Mouse (Mus musculus) lung, embryonic 16.5 days (tissue): ENCODE data around the gene Lta. TPM values are rescaled to one million over a fixed set of nuclear protein-coding genes. Genes with fewer than 3 reads are reported as not detected.

Source experiments
- ATAC-seq: fragments of 200-750 bp; cut with Nextera tagmentation; 2 replicates; pipeline ENCODE4 v1.8.0; 2017; ENCODE audit warnings: low read depth, mild to moderate bottlenecking, moderate library complexity
- H3K27ac ChIP-seq: fragments of 300-500 bp; sonication (generic); 2 replicates; pipeline ENCODE4 v1.5.1; 2014; ENCODE audit warnings: mild to moderate bottlenecking, control low read depth, low read length
- H3K27me3 ChIP-seq: fragments of 300-500 bp; sonication (generic); 2 replicates; pipeline ENCODE4 v1.6.1; 2014; ENCODE audit warnings: low read depth, low read length, mixed read lengths; ENCODE audit not compliant: control insufficient read depth, insufficient read depth
- H3K36me3 ChIP-seq: fragments of 300-500 bp; sonication (generic); 2 replicates; pipeline ENCODE4 v1.6.1; 2014; ENCODE audit warnings: low read length; ENCODE audit not compliant: control insufficient read depth, insufficient read depth
- H3K4me1 ChIP-seq: fragments of 300-500 bp; sonication (generic); replicated peaks from 2 replicates; pipeline ENCODE4 v1.6.1; 2014; ENCODE audit warnings: low read length, mixed read lengths; ENCODE audit not compliant: control insufficient read depth, insufficient read depth
- H3K4me2 ChIP-seq: fragments of 300-500 bp; sonication (generic); 2 replicates; pipeline ENCODE4 v1.6.1; 2014; ENCODE audit warnings: low read depth, low read length, control low read depth
- H3K4me3 ChIP-seq: fragments of 300-500 bp; sonication (generic); 2 replicates; pipeline ENCODE4 v1.5.1; 2014; ENCODE audit warnings: mild to moderate bottlenecking, low read length, control low read depth
- H3K9ac ChIP-seq: fragments of 300-500 bp; sonication (generic); 2 replicates; pipeline ENCODE4 v1.6.1; 2014; ENCODE audit warnings: low read length, control low read depth
- H3K9me3 ChIP-seq: fragments of 300-500 bp; sonication (generic); 2 replicates; pipeline ENCODE4 v1.6.1; 2016; ENCODE audit warnings: low read length; ENCODE audit not compliant: control insufficient read depth
- WGBS: fragments of 180-500 bp; shearing (Covaris S2); extraction: QIAGEN DNeasy Blood & Tissue Kit; methylation state at CpG from one replicate; pipeline ENCODE4 v1.1.7; 2014; 5-methylcytosine and 5-hydroxymethylcytosine counted together
- polyA plus RNA-seq: library from polyadenylated mRNA; unstranded; fragments of >200 nt; fragmentation: Nextera tagmentation; extraction: Ambion mirVana; gene quantifications from 2 replicates; pipeline ENCODE4 v1.2.1, GENCODE M21; 2015

The Lta gene
- 0.30 TPM in 1 of 2 replicates, not detected in the other for polyA plus RNA-seq

GRCm38 (mm10) chr17:35204494-35205379 lies at the start of gene Lta:
Gene Lta, minus strand, starts transcription at chr17:35205351.
- no peak within 1 kb of the TSS for H3K27ac ChIP-seq
- 29% methylated on average over 20 of the region's 20 CpGs for WGBS
- no peaks in the 10 kb centered on the region for H3K9me3 ChIP-seq
- ATAC-seq, result no peak
- H3K36me3 ChIP-seq, result no peaks in the 10 kb centered on the region
- H3K9ac ChIP-seq, result no peak within 1 kb of the TSS
- no peak within 1 kb of the TSS for H3K4me2 ChIP-seq
- no peaks in the 10 kb centered on the region for H3K4me1 ChIP-seq
- peaks cover 19% of the 10 kb centered on the region for H3K27me3 ChIP-seq
- no peak within 1 kb of the TSS for H3K4me3 ChIP-seq

- Histone ChIP-seq H3K4me2 (no peak overlapping the region), H3K36me3 (peaks cover 39% of the 10 kb centered on the region), H3K4me3 (no peak overlapping the region), H3K4me1 (peaks cover 7% of the 10 kb centered on the region), H3K9me3 (no peaks in the 10 kb centered on the region), H3K9ac (no peak overlapping the region), H3K27ac (no peak overlapping the region), H3K27me3 (no peaks in the 10 kb centered on the region)
- no peak; the same call in 1 of the 2 replicates for ATAC-seq
- 52% methylated on average over 11 of the region's 11 CpGs for WGBS
Observed at GRCm38 (mm10) chr17:35254241-35255098, 49.3 kb upstream of the Lta start.

GRCm38 (mm10) chr17:35253293-35254093 lies 48.3 kb upstream of the Lta start:
- peaks cover 49% of the 10 kb centered on the region for H3K36me3 ChIP-seq
- no peak for ATAC-seq
- H3K27ac ChIP-seq, result no peak overlapping the region
- H3K4me2 ChIP-seq, result no peak overlapping the region
- no peak overlapping the region for H3K9ac ChIP-seq
- H3K27me3 ChIP-seq, result no peaks in the 10 kb centered on the region
- H3K9me3 ChIP-seq, result no peaks in the 10 kb centered on the region
- H3K4me1 ChIP-seq, result peaks cover 4% of the 10 kb centered on the region
- H3K4me3 ChIP-seq, result no peak overlapping the region
- 79% methylated on average over 32 of the region's 32 CpGs for WGBS

GRCm38 (mm10) chr17:35252619-35253292 lies 47.6 kb upstream of the Lta start:
- Histone ChIP-seq H3K4me1 (peaks cover under 1% of the 10 kb centered on the region; the same call in 1 of the 2 replicates), H3K4me2 (no peak overlapping the region), H3K9ac (no peak overlapping the region), H3K36me3 (peaks cover 56% of the 10 kb centered on the region), H3K9me3 (no peaks in the 10 kb centered on the region), H3K4me3 (no peak overlapping the region), H3K27me3 (no peaks in the 10 kb centered on the region), H3K27ac (no peak overlapping the region)
- no peak for ATAC-seq
- WGBS, result 73% methylated on average over 18 of the region's 18 CpGs

- Histone ChIP-seq H3K27me3 (no peaks in the 10 kb centered on the region), H3K27ac (no peak overlapping the region), H3K9me3 (no peaks in the 10 kb centered on the region), H3K36me3 (peaks cover 64% of the 10 kb centered on the region), H3K4me3 (no peak overlapping the region), H3K4me1 (no peaks in the 10 kb centered on the region), H3K4me2 (no peak overlapping the region), H3K9ac (no peak overlapping the region)
- no peak for ATAC-seq
- 66% methylated on average over 5 of the region's 5 CpGs for WGBS
Observed at GRCm38 (mm10) chr17:35251981-35252380, 46.8 kb upstream of the Lta start.

- H3K27ac ChIP-seq, result no peak overlapping the region
- H3K27me3 ChIP-seq, result no peaks in the 10 kb centered on the region
- no peak overlapping the region for H3K4me2 ChIP-seq
- no peak overlapping the region for H3K4me3 ChIP-seq
- ATAC-seq, result peak; percentile 66
- no peaks in the 10 kb centered on the region for H3K9me3 ChIP-seq
- H3K36me3 ChIP-seq, result peaks cover 71% of the 10 kb centered on the region
- no peaks in the 10 kb centered on the region for H3K4me1 ChIP-seq
- H3K9ac ChIP-seq, result no peak overlapping the region
- whole genome bisulfite sequencing, result 55% methylated on average over 15 of the region's 15 CpGs
Observed at GRCm38 (mm10) chr17:35251162-35251719, 46.1 kb upstream of the Lta start.

- Histone ChIP-seq H3K36me3 (peaks cover 78% of the 10 kb centered on the region), H3K9me3 (no peaks in the 10 kb centered on the region), H3K4me2 (no peak overlapping the region), H3K4me3 (no peak overlapping the region), H3K4me1 (no peaks in the 10 kb centered on the region; the same call in 1 of the 2 replicates), H3K27me3 (no peaks in the 10 kb centered on the region), H3K9ac (no peak overlapping the region), H3K27ac (no peak overlapping the region)
- no peak for ATAC-seq
- WGBS, result 89% methylated on average over 3 of the region's 3 CpGs
Observed at GRCm38 (mm10) chr17:35250348-35251120, 45.4 kb upstream of the Lta start.
